Mouse (Mus musculus): ENCODE measurements at regions not wholly inside any gene's neighbourhood (a gene's known extent, or its start where the extent isn't known, plus 50 kb on each side); places are given as distances from the start of the nearest gene placed in this dataset.

- DNase-seq = no peak
Measured at GRCm38 (mm10) chr2:45316945-45317565, 199.9 kb upstream of the Zeb2 start.

GRCm38 (mm10) chr2:45287530-45288009 is 170.4 kb upstream of the Zeb2 start:
- no peak for DNase-seq

- DNase-seq = no peak
Measured at GRCm38 (mm10) chr2:45283811-45284210, 166.6 kb upstream of the Zeb2 start.

- DNase-seq = no peak
Measured at GRCm38 (mm10) chr2:45279490-45279889, 162.3 kb upstream of the Zeb2 start.

- DNase-seq = no peak
Measured at GRCm38 (mm10) chr2:45277602-45278001, 160.4 kb upstream of the Zeb2 start.

GRCm38 (mm10) chr2:45276703-45277102 is 159.5 kb upstream of the Zeb2 start:
- no peak for DNase-seq

- DNase-seq = no peak
Measured at GRCm38 (mm10) chr2:45270035-45270434, 152.8 kb upstream of the Zeb2 start.

- DNase-seq = no peak
Measured at GRCm38 (mm10) chr2:45265819-45266218, 148.6 kb upstream of the Zeb2 start.

GRCm38 (mm10) chr2:45261949-45262348 is 144.8 kb upstream of the Zeb2 start:
- DNase-seq = no peak

- no peak for DNase-seq
Measured at GRCm38 (mm10) chr2:45258897-45259296, 141.7 kb upstream of the Zeb2 start.

GRCm38 (mm10) chr2:45256373-45256772 is 139.2 kb upstream of the Zeb2 start:
- peak; percentile 4 for DNase-seq

- DNase-seq = no peak
Measured at GRCm38 (mm10) chr2:45253936-45254335, 136.7 kb upstream of the Zeb2 start.

GRCm38 (mm10) chr2:45252321-45252720 is 135.1 kb upstream of the Zeb2 start:
- no peak for DNase-seq

- no peak for DNase-seq
Measured at GRCm38 (mm10) chr2:45249658-45250057, 132.5 kb upstream of the Zeb2 start.

GRCm38 (mm10) chr2:45246061-45246945 is 129.1 kb upstream of the Zeb2 start:
- no peak for DNase-seq

- DNase-seq = no peak
Measured at GRCm38 (mm10) chr2:45245506-45245905, 128.3 kb upstream of the Zeb2 start.

GRCm38 (mm10) chr2:45244491-45244890 is 127.3 kb upstream of the Zeb2 start:
- no peak for DNase-seq

GRCm38 (mm10) chr2:45239501-45240292 is 122.5 kb upstream of the Zeb2 start:
- no peak for DNase-seq

GRCm38 (mm10) chr2:45239001-45239400 is 121.8 kb upstream of the Zeb2 start:
- no peak for DNase-seq

GRCm38 (mm10) chr2:45236168-45236700 is 119.0 kb upstream of the Zeb2 start:
- no peak for DNase-seq

- DNase-seq = no peak
Measured at GRCm38 (mm10) chr2:45234148-45234547, 117.0 kb upstream of the Zeb2 start.

GRCm38 (mm10) chr2:45230351-45231209 is 113.4 kb upstream of the Zeb2 start:
- no peak for DNase-seq
